Mouse (Mus musculus): ENCODE results near the gene Trpt1. TPM values are rescaled to one million over a fixed set of nuclear protein-coding genes. Genes with fewer than 3 reads are reported as not detected.
A peak's percentile ranks its signal among the peaks of the same experiment; 100 is the strongest.

Gene Trpt1
- polyA plus RNA-seq, 1 experiment from 2014 or later: 10.6 TPM

DNA sequence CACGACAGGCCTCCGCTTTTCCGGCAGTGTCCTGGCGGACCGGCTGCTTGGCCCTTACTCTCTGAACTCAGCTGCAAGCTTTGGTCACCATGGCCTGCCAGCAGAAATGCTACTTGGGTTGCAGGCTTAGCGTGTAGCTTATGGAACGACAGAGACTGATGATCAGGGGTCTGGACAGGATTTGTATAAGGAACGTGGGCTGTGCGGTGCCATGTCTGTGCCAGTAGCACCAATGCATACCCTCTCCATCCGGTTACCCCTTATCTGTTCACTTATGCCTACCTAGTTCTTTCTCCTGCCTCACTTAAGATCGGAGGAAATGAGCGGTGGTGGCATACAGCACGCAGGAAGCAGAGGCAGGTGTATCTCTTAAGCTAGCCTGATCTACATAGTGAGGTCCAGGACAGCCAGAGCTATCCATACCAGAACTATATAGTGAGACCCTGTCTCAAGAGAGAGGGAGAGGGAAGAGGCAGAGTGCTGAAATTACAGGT is 44.8 kb downstream of the Trpt1 start:
- WGBS: 32% methylated on average over 13 of the region's 13 CpGs
- Histone ChIP-seq H3K9ac (ENCODE audit: low read depth, low read length) (peak overlapping the region; percentile 71), H3K9me3 (ENCODE audit: control insufficient read depth, low read length) (no peaks in the 10 kb centered on the region), H3K4me1 (replicated peaks; ENCODE audit: control insufficient read depth, insufficient read depth, low read length) (peaks cover 6% of the 10 kb centered on the region; the same call in 1 of the 2 replicates), H3K4me3 (ENCODE audit: low read depth, low read length) (peak overlapping the region; percentile 43), H3K27me3 (ENCODE audit: control insufficient read depth, insufficient read depth, low read length) (no peaks in the 10 kb centered on the region), H3K27ac (ENCODE audit: low read depth, low read length) (peak overlapping the region; percentile 89), H3K36me3 (ENCODE audit: control insufficient read depth, insufficient read depth, low read length) (no peaks in the 10 kb centered on the region), H3K4me2 (replicated peaks; ENCODE audit: low read depth, low read length) (peak overlapping the region; percentile 84)
- DNase-seq (ENCODE audit: low spot score): peak; percentile 30
- ATAC-seq (ENCODE audit: low FRiP score): peak; percentile 1; the same call in 1 of the 2 replicates

DNA sequence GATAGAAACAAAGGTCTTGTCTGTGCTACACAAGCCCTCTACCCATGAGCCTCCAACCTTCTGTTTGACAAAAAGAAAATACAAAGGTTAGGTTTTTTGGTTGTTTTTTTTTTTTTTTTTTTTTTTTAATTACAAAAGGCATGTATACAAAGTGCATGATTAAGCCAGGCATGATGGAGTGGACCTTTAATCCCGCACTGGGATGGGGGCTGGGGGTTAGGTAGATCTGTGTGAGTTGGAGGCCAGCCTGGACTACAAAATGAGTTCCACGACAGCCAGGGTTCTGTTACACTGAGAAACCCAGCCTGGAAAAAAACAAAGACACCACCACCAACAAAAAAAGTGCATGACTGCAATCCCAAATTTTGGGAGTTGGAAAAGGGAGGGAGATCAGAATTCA is 45.2 kb downstream of the Trpt1 start:
- WGBS: 85% methylated on average over 2 of the region's 2 CpGs
- DNase-seq (ENCODE audit: low spot score): no peak
- H3K4me2 ChIP-seq (replicated peaks; ENCODE audit: low read depth, low read length): no peak overlapping the region
- ATAC-seq (ENCODE audit: low FRiP score): no peak
- no peaks in the 10 kb centered on the region for H3K27me3 ChIP-seq (ENCODE audit: control insufficient read depth, insufficient read depth, low read length)
- no peaks in the 10 kb centered on the region for H3K9me3 ChIP-seq (ENCODE audit: control insufficient read depth, low read length)
- no peaks in the 10 kb centered on the region for H3K36me3 ChIP-seq (ENCODE audit: control insufficient read depth, insufficient read depth, low read length)
- H3K9ac ChIP-seq (ENCODE audit: low read depth, low read length): no peak overlapping the region
- H3K27ac ChIP-seq (ENCODE audit: low read depth, low read length): no peak overlapping the region
- H3K4me3 ChIP-seq (ENCODE audit: low read depth, low read length): no peak overlapping the region
- peaks cover 6% of the 10 kb centered on the region; the same call in 1 of the 2 replicates for H3K4me1 ChIP-seq (replicated peaks; ENCODE audit: control insufficient read depth, insufficient read depth, low read length)

DNA sequence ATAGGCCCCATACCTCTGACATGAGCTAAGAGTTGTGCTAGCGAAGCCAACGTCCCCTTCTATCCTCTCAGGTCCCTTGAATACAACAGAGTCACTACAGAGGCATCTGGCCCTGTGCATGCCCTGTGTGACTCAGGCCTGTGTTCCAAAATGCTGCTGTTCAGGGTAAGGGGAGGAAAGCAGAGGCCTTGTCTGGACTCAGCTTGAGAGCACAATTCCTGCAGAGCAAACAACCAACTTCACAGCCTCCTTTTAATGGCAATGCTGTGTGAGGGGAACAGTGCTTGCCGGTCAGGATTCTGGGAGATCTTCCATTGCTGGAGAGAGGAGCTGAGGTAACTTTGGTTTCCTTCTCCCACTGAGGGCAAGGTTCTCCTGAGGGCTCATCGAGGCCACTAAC is 48.3 kb downstream of the Trpt1 start:
- H3K27ac ChIP-seq (ENCODE audit: low read depth, low read length): no peak overlapping the region
- ATAC-seq (ENCODE audit: low FRiP score) (no peak), DNase-seq (ENCODE audit: low spot score) (no peak)
- H3K4me2 ChIP-seq (replicated peaks; ENCODE audit: low read depth, low read length): no peak overlapping the region
- no peak overlapping the region for H3K9ac ChIP-seq (ENCODE audit: low read depth, low read length)
- WGBS: 73% methylated on average over 4 of the region's 4 CpGs
- H3K36me3 ChIP-seq (ENCODE audit: control insufficient read depth, insufficient read depth, low read length): no peaks in the 10 kb centered on the region
- peaks cover 2% of the 10 kb centered on the region; the same call in 1 of the 2 replicates for H3K27me3 ChIP-seq (ENCODE audit: control insufficient read depth, insufficient read depth, low read length)
- no peaks in the 10 kb centered on the region for H3K4me1 ChIP-seq (replicated peaks; ENCODE audit: control insufficient read depth, insufficient read depth, low read length)
- H3K4me3 ChIP-seq (ENCODE audit: low read depth, low read length): no peak overlapping the region
- no peaks in the 10 kb centered on the region for H3K9me3 ChIP-seq (ENCODE audit: control insufficient read depth, low read length)

DNA sequence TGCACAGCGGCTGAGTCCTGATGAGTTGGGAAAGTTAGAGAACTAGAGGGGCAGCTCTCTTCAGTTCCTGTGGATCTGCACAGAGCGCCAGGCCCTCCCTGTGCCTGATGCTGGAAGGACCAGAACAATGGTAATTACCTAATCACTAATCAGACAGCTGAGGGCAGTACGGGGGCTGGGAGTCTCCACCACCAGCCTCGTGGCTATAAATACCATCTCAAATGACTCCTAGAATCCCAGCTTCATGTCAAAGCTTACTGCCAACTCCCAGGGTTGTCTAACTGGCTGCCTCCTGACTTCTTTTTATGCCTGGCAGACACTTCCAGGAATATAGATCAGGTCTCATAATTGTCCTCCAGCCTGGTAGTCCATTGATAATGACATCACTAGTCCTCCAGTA is 48.8 kb downstream of the Trpt1 start:
- no peak overlapping the region for H3K4me2 ChIP-seq (replicated peaks; ENCODE audit: low read depth, low read length)
- 54% methylated on average over 4 of the region's 4 CpGs for WGBS
- H3K36me3 ChIP-seq (ENCODE audit: control insufficient read depth, insufficient read depth, low read length): no peaks in the 10 kb centered on the region
- H3K9ac ChIP-seq (ENCODE audit: low read depth, low read length): no peak overlapping the region
- no peak overlapping the region for H3K27ac ChIP-seq (ENCODE audit: low read depth, low read length)
- H3K27me3 ChIP-seq (ENCODE audit: control insufficient read depth, insufficient read depth, low read length): peaks cover 2% of the 10 kb centered on the region; the same call in 1 of the 2 replicates
- no peaks in the 10 kb centered on the region for H3K9me3 ChIP-seq (ENCODE audit: control insufficient read depth, low read length)
- DNase-seq (ENCODE audit: low spot score) (no peak), ATAC-seq (ENCODE audit: low FRiP score) (no peak)
- no peak overlapping the region for H3K4me3 ChIP-seq (ENCODE audit: low read depth, low read length)
- H3K4me1 ChIP-seq (replicated peaks; ENCODE audit: control insufficient read depth, insufficient read depth, low read length): no peaks in the 10 kb centered on the region

Other genes with a start within 250 kb of the Trpt1 start
- gene Rps6ka4, start 155.5 kb upstream of the Trpt1 start, polyA plus RNA-seq (2014; fragmentation: Nextera tagmentation; extraction: Ambion mirVana): 5.2 and 5.8 TPM in 2 replicates
- gene Ccdc88b, start 137.9 kb upstream of the Trpt1 start, polyA plus RNA-seq (2014; fragmentation: Nextera tagmentation; extraction: Ambion mirVana): 0.42 and 0.74 TPM in 2 replicates
- gene Trmt112, start 86.4 kb upstream of the Trpt1 start, polyA plus RNA-seq (2014; fragmentation: Nextera tagmentation; extraction: Ambion mirVana): 142 and 147 TPM in 2 replicates
- gene Prdx5, start 86.0 kb upstream of the Trpt1 start, polyA plus RNA-seq (2014; fragmentation: Nextera tagmentation; extraction: Ambion mirVana): 126 and 138 TPM in 2 replicates
- gene Esrra, start 74.3 kb upstream of the Trpt1 start, polyA plus RNA-seq (2014; fragmentation: Nextera tagmentation; extraction: Ambion mirVana): 4.1 and 5.0 TPM in 2 replicates
- gene Catsperz, start 70.8 kb upstream of the Trpt1 start, polyA plus RNA-seq (2014; fragmentation: Nextera tagmentation; extraction: Ambion mirVana): 0.54 TPM in 1 of 2 replicates, not detected in the other
- 0.18 and 0.49 TPM in 2 replicates for gene Kcnk4, start 61.6 kb upstream of the Trpt1 start, polyA plus RNA-seq (2014; fragmentation: Nextera tagmentation; extraction: Ambion mirVana)
- 61.7 and 63.9 TPM in 2 replicates for gene Bad, start 54.3 kb upstream of the Trpt1 start, polyA plus RNA-seq (2014; fragmentation: Nextera tagmentation; extraction: Ambion mirVana)
- gene Gpr137, start 53.7 kb upstream of the Trpt1 start, polyA plus RNA-seq (2014; fragmentation: Nextera tagmentation; extraction: Ambion mirVana): 27.9 and 34.0 TPM in 2 replicates
- 180 and 249 TPM in 2 replicates for gene Ppp1r14b, start 21.2 kb upstream of the Trpt1 start, polyA plus RNA-seq (2014; fragmentation: Nextera tagmentation; extraction: Ambion mirVana)
- 14.6 and 14.8 TPM in 2 replicates for gene Plcb3, start 19.7 kb upstream of the Trpt1 start, polyA plus RNA-seq (2014; fragmentation: Nextera tagmentation; extraction: Ambion mirVana)
- gene Fkbp2, start 15.6 kb upstream of the Trpt1 start, polyA plus RNA-seq (2014; fragmentation: Nextera tagmentation; extraction: Ambion mirVana): 73.7 and 79.3 TPM in 2 replicates
- gene Vegfb, start 8.5 kb upstream of the Trpt1 start, polyA plus RNA-seq (2014; fragmentation: Nextera tagmentation; extraction: Ambion mirVana): 21.4 TPM in 2 replicates
- 18.8 and 22.5 TPM in 2 replicates for gene Dnajc4, start 3.6 kb upstream of the Trpt1 start, polyA plus RNA-seq (2014; fragmentation: Nextera tagmentation; extraction: Ambion mirVana)
- 19.3 and 19.9 TPM in 2 replicates for gene Nudt22, start within 50 bp of the Trpt1 start, polyA plus RNA-seq (2014; fragmentation: Nextera tagmentation; extraction: Ambion mirVana)
- gene Fermt3, start 23.3 kb downstream of the Trpt1 start, polyA plus RNA-seq (2014; fragmentation: Nextera tagmentation; extraction: Ambion mirVana): 7.3 and 7.6 TPM in 2 replicates
- gene Stip1, start 43.8 kb downstream of the Trpt1 start, polyA plus RNA-seq (2014; fragmentation: Nextera tagmentation; extraction: Ambion mirVana): 376 and 390 TPM in 2 replicates
- gene Macrod1, start 60.7 kb downstream of the Trpt1 start, polyA plus RNA-seq (2014; fragmentation: Nextera tagmentation; extraction: Ambion mirVana): 2.8 and 3.1 TPM in 2 replicates
- 4.6 and 5.6 TPM in 2 replicates for gene Flrt1, start 109.6 kb downstream of the Trpt1 start, polyA plus RNA-seq (2014; fragmentation: Nextera tagmentation; extraction: Ambion mirVana)
- gene Otub1, start 210.2 kb downstream of the Trpt1 start, polyA plus RNA-seq (2014; fragmentation: Nextera tagmentation; extraction: Ambion mirVana): 246 and 250 TPM in 2 replicates
- gene Cox8a, start 221.5 kb downstream of the Trpt1 start, polyA plus RNA-seq (2014; fragmentation: Nextera tagmentation; extraction: Ambion mirVana): 762 and 780 TPM in 2 replicates
- 79.9 and 87.6 TPM in 2 replicates for gene Naa40, start 245.1 kb downstream of the Trpt1 start, polyA plus RNA-seq (2014; fragmentation: Nextera tagmentation; extraction: Ambion mirVana)